Mouse (Mus musculus) heart, embryonic 16.5 days (tissue): Measurements from ENCODE around the gene Cdipt. TPM values are rescaled to one million over a fixed set of nuclear protein-coding genes. Genes with fewer than 3 reads are reported as not detected.

Experiments
- ATAC-seq: fragments of 200-750 bp; cut with Nextera tagmentation; replicated peaks from 2 replicates; pipeline ENCODE4 v1.8.0; 2017; ENCODE audit warnings: moderate number of reproducible peaks; ENCODE audit not compliant: insufficient read depth, low FRiP score; ENCODE audit errors: extremely low read depth
- H3K27ac ChIP-seq: fragments of 300-500 bp; sonication (generic); 2 replicates; pipeline ENCODE4 v1.5.1; 2014; ENCODE audit warnings: mild to moderate bottlenecking, low read length, control low read depth, moderate library complexity
- H3K27me3 ChIP-seq: fragments of 300-500 bp; sonication (generic); 2 replicates; pipeline ENCODE4 v1.6.1; 2014; ENCODE audit warnings: low read length, mixed read lengths; ENCODE audit not compliant: control insufficient read depth, insufficient read depth
- H3K36me3 ChIP-seq: fragments of 300-500 bp; sonication (generic); 2 replicates; pipeline ENCODE4 v1.6.1; 2014; ENCODE audit not compliant: control insufficient read depth, insufficient read depth
- H3K4me1 ChIP-seq: fragments of 300-500 bp; sonication (generic); 2 replicates; pipeline ENCODE4 v1.6.1; 2014; ENCODE audit warnings: low read length, mixed read lengths; ENCODE audit not compliant: control insufficient read depth, insufficient read depth
- H3K4me2 ChIP-seq: fragments of 300-500 bp; sonication (generic); 2 replicates; pipeline ENCODE4 v1.6.1; 2014; ENCODE audit warnings: low read depth, mild to moderate bottlenecking, control low read depth, low read length
- H3K4me3 ChIP-seq: fragments of 300-500 bp; sonication (generic); 2 replicates; pipeline ENCODE4 v1.5.1; 2014; ENCODE audit warnings: mild to moderate bottlenecking, control low read depth, low read length
- H3K9ac ChIP-seq: fragments of 300-500 bp; sonication (generic); 2 replicates; pipeline ENCODE4 v1.6.1; 2014; ENCODE audit warnings: low read length, control low read depth
- H3K9me3 ChIP-seq: fragments of 300-500 bp; sonication (generic); replicated peaks from 2 replicates; pipeline ENCODE4 v1.6.1; 2016; ENCODE audit warnings: low read length; ENCODE audit not compliant: control insufficient read depth
- WGBS: fragments of 180-500 bp; shearing (Covaris S2); extraction: QIAGEN DNeasy Blood & Tissue Kit; methylation state at CpG from one replicate; pipeline ENCODE4 v1.1.7; 2014; 5-methylcytosine and 5-hydroxymethylcytosine counted together
- polyA plus RNA-seq: library from polyadenylated mRNA; unstranded; fragments of >200 nt; fragmentation: Nextera tagmentation; extraction: Ambion mirVana; gene quantifications from 2 replicates; pipeline ENCODE4 v1.2.1, GENCODE M21; 2015

Gene Cdipt
- polyA plus RNA-seq: 85.1 and 89.4 TPM in 2 replicates

DNA sequence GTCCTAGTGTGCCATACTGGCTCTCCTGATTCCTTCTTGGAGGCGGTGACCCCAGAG lies at the start of gene Cdipt:
Gene Cdipt, plus strand, starts transcription at position 22 of the 57 bp plus-strand sequence.
- ATAC-seq: no peak
- Histone ChIP-seq H3K9ac (peak within 1 kb of the TSS; percentile 100), H3K4me2 (peak within 1 kb of the TSS; percentile 89), H3K4me1 (peaks cover 11% of the 10 kb centered on the region), H3K9me3 (no peaks in the 10 kb centered on the region), H3K27ac (peak within 1 kb of the TSS; percentile 97), H3K36me3 (peaks cover 24% of the 10 kb centered on the region), H3K4me3 (peak within 1 kb of the TSS; percentile 100), H3K27me3 (no peaks in the 10 kb centered on the region)
- 0% methylated on average over 1 of the region's 1 CpGs for WGBS

- Histone ChIP-seq H3K9ac (no peak overlapping the region), H3K4me1 (peaks cover 7% of the 10 kb centered on the region), H3K36me3 (no peaks in the 10 kb centered on the region), H3K4me2 (no peak overlapping the region), H3K9me3 (no peaks in the 10 kb centered on the region), H3K27me3 (no peaks in the 10 kb centered on the region), H3K4me3 (no peak overlapping the region), H3K27ac (no peak overlapping the region)
- 24% methylated on average over 3 of the region's 3 CpGs for WGBS
- no peak for ATAC-seq
Measured at GRCm38 (mm10) chr7:126926299-126926698, 49.4 kb upstream of the Cdipt start.

GRCm38 (mm10) chr7:126928384-126929037 lies 47.2 kb upstream of the Cdipt start, which contains the start of gene Kctd13:
Gene Kctd13, plus strand, starts transcription at chr7:126928879.
- Histone ChIP-seq H3K4me3 (peak within 1 kb of the TSS; percentile 90), H3K4me2 (peak within 1 kb of the TSS; percentile 95), H3K9ac (peak within 1 kb of the TSS; percentile 93), H3K27ac (peak within 1 kb of the TSS; percentile 69), H3K36me3 (0 out of 2 replicates have a peak, but pooled peaks cover 2% of the 10 kb centered on the region), H3K27me3 (no peaks in the 10 kb centered on the region), H3K9me3 (no peaks in the 10 kb centered on the region), H3K4me1 (peaks cover 7% of the 10 kb centered on the region)
- 3% methylated on average over 55 of the region's 56 CpGs for WGBS
- ATAC-seq: peak; percentile 96

DNA sequence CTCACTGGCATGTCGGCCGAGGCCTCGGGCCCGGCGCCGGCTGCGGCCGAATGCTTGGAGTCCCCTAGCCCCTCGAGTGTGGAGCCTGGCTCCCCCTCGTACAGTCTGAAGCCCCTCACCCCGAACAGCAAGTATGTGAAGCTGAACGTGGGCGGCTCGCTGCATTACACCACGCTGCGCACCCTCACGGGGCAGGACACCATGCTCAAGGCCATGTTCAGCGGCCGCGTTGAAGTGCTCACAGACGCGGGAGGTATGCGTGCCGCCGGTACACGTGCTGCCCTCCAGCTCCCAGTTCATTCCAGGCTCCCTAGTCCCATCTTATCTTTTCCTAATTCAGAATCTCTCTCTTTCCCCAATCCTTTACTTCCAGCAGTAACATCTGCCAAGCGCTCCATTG lies 46.7 kb upstream of the Cdipt start:
- ATAC-seq: peak; percentile 57
- under 1% methylated on average over 26 of the region's 27 CpGs for WGBS

GRCm38 (mm10) chr7:126932652-126933051 lies 43.1 kb upstream of the Cdipt start:
- no peak overlapping the region for H3K4me3 ChIP-seq
- no peak overlapping the region for H3K4me2 ChIP-seq
- peaks cover 7% of the 10 kb centered on the region for H3K4me1 ChIP-seq
- no peak overlapping the region for H3K27ac ChIP-seq
- no peak for ATAC-seq
- WGBS: 72% methylated on average over 2 of the region's 2 CpGs
- no peaks in the 10 kb centered on the region for H3K27me3 ChIP-seq
- H3K9ac ChIP-seq: no peak overlapping the region
- H3K36me3 ChIP-seq: peaks cover 13% of the 10 kb centered on the region
- no peaks in the 10 kb centered on the region for H3K9me3 ChIP-seq

More for the DNA sequence above, 46.7 kb upstream of the Cdipt start:
- Histone ChIP-seq H3K4me3 (peak overlapping the region; percentile 90), H3K27me3 (no peaks in the 10 kb centered on the region), H3K4me2 (peak overlapping the region; percentile 95), H3K36me3 (0 out of 2 replicates have a peak, but pooled peaks cover 2% of the 10 kb centered on the region), H3K4me1 (peaks cover 7% of the 10 kb centered on the region), H3K27ac (peak overlapping the region; percentile 69), H3K9ac (peak overlapping the region; percentile 93), H3K9me3 (no peaks in the 10 kb centered on the region)

DNA sequence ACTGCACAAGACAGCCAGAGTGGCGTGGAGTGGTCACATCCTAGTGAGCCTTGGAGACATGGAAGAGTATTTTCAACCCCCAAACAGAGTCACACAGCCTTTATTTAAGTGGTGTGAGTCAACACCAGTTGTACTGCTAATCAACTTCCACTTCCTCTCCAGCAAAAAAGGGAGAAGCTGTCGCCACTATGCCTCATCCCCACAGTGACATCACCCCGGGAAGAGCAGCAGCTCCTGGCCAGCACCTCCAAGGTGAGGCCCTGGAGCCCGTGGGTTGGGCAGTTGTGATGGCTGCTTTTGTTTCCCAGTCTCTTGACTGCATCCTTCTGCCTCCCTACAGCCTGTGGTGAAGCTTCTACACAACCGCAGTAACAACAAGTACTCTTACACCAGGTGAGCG lies 34.5 kb upstream of the Cdipt start:
- WGBS: 54% methylated on average over 6 of the region's 6 CpGs
- H3K4me3 ChIP-seq: no peak overlapping the region
- no peak overlapping the region for H3K9ac ChIP-seq
- no peaks in the 10 kb centered on the region for H3K9me3 ChIP-seq
- no peaks in the 10 kb centered on the region for H3K27me3 ChIP-seq
- H3K27ac ChIP-seq: no peak overlapping the region
- H3K4me1 ChIP-seq: no peaks in the 10 kb centered on the region
- peaks cover 14% of the 10 kb centered on the region for H3K36me3 ChIP-seq
- H3K4me2 ChIP-seq: no peak overlapping the region
- ATAC-seq: no peak

DNA sequence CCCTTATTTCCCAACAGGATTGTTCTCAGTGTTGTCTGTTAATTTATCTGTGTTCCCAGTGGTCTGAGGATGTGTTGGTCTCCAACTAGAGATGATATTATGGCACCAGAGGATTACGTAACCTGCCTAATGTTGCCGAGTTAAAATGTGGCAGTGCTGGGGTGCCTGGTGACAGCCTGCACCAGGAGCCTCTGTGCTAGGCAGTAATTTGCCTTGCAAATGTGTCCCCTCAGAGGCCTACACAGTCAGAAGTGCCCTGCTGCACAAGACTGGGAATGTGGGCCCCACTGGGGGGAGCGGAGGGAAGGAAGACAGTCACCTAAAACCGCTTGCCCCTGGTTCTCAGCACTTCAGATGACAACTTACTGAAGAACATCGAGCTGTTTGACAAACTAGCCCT lies 33.9 kb upstream of the Cdipt start:
- Histone ChIP-seq H3K9me3 (no peaks in the 10 kb centered on the region), H3K4me3 (no peak overlapping the region), H3K36me3 (peaks cover 11% of the 10 kb centered on the region), H3K27ac (no peak overlapping the region), H3K9ac (no peak overlapping the region), H3K4me1 (no peaks in the 10 kb centered on the region), H3K4me2 (no peak overlapping the region), H3K27me3 (no peaks in the 10 kb centered on the region)
- 78% methylated on average over 5 of the region's 5 CpGs for WGBS
- no peak for ATAC-seq

GRCm38 (mm10) chr7:126946530-126946929 lies 29.2 kb upstream of the Cdipt start:
- WGBS: 41% methylated on average over 3 of the region's 3 CpGs
- Histone ChIP-seq H3K36me3 (no peaks in the 10 kb centered on the region), H3K27me3 (peaks cover 16% of the 10 kb centered on the region), H3K4me1 (peaks cover 4% of the 10 kb centered on the region; the same call in 1 of the 2 replicates), H3K27ac (no peak overlapping the region), H3K4me3 (no peak overlapping the region), H3K9me3 (no peaks in the 10 kb centered on the region), H3K9ac (no peak overlapping the region), H3K4me2 (no peak overlapping the region)
- ATAC-seq: no peak

GRCm38 (mm10) chr7:126948626-126949025 lies 27.1 kb upstream of the Cdipt start:
- Histone ChIP-seq H3K9me3 (no peaks in the 10 kb centered on the region), H3K4me3 (no peak overlapping the region), H3K4me2 (no peak overlapping the region), H3K4me1 (peaks cover 4% of the 10 kb centered on the region; the same call in 1 of the 2 replicates), H3K9ac (no peak overlapping the region), H3K27me3 (peaks cover 29% of the 10 kb centered on the region), H3K36me3 (no peaks in the 10 kb centered on the region), H3K27ac (no peak overlapping the region)
- no peak for ATAC-seq
- 69% methylated on average over 10 of the region's 10 CpGs for WGBS
